Mouse (Mus musculus): ENCODE data around the gene Camk1d. TPM values are rescaled to one million over a fixed set of nuclear protein-coding genes. Genes with fewer than 3 reads are reported as not detected.

Gene Camk1d
- polyA plus RNA-seq, 2 experiments = 0.63 to 0.83 TPM

DNA sequence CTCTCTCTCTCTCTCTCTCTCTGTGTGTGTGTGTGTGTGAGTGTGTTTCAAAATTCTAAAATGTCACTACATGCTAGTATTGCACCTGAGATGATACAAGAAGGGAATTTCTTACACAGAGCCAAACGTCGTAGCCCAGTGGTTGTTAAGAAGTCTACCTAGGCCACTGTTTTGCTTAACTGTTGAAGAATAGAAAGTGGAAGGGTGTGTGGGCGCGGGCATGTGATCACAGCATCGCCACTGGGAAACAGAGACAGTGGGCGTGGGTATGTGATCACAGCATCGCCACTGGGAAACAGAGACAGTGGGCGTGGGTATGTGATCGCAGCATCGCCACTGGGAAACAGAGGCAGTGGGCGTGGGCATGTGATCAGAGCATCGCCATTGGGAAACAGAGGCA, 312.3 kb downstream of the Camk1d start:
- TF ChIP-seq CTCF (IDR thresholded peaks at IDR 0.05; ENCODE audit: low read depth) (no peak), EP300 (IDR thresholded peaks at IDR 0.05; ENCODE audit: low read depth) (no peak)
- ATAC-seq (ENCODE audit: insufficient read depth) (no peak), DNase-seq (ENCODE audit: low read depth in 3 of 3, low spot score in 3 of 3) (no peak)

DNA sequence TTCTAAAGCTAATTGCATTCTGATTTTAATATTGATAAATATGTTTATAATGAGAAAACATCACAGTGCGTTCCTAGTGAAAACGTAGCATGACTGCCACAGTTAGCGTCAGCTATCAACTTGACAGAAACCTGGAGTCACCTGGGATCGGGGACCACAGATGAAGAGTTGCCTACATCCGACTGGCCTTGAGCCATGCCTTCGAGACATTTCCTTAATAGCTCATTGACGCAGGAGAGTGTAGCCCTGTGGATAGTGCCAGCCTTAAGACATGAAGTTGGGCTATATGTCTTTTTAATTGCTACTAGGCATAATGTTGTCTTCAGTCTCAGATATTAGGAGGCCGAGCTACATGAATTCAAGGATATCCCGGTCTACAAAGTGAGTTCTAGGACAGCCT, 315.8 kb downstream of the Camk1d start:
- H3K4me3 ChIP-seq (ENCODE audit: insufficient read depth in 1 of 2, low read depth in 2 of 2, low read length in 2 of 2) = no peak overlapping the region
- DNase-seq (ENCODE audit: low read depth in 3 of 3, low spot score in 3 of 3) (no peak), ATAC-seq (ENCODE audit: insufficient read depth) (no peak)
- TF ChIP-seq EP300 (IDR thresholded peaks at IDR 0.05; ENCODE audit: low read depth) (no peak), CTCF (IDR thresholded peaks at IDR 0.05; ENCODE audit: low read depth) (no peak)
- no peaks in the 10 kb centered on the region for H3K4me1 ChIP-seq (replicated peaks; ENCODE audit: control insufficient read depth in 2 of 2, insufficient read depth in 2 of 2, low read length in 1 of 2)
- H3K9ac ChIP-seq (replicated peaks) = no peak overlapping the region
- no peaks in the 10 kb centered on the region for H3K9me3 ChIP-seq (ENCODE audit: control insufficient read depth, low read length)
- H3K27ac ChIP-seq = no peak overlapping the region
- H3K36me3 ChIP-seq (replicated peaks; ENCODE audit: control insufficient read depth, insufficient read depth, low read depth) = no peaks in the 10 kb centered on the region
- no peaks in the 10 kb centered on the region for H3K27me3 ChIP-seq (ENCODE audit: control insufficient read depth, insufficient read depth, low read length)
- no peak overlapping the region for H3K4me2 ChIP-seq (ENCODE audit: low read depth)
- WGBS (ENCODE audit: insufficient replicate concordance) = 72% methylated on average over 9 of the region's 9 CpGs

More for the DNA sequence above, 312.3 kb downstream of the Camk1d start:
- no peak overlapping the region for H3K9ac ChIP-seq (replicated peaks)
- H3K27ac ChIP-seq = no peak overlapping the region
- no peaks in the 10 kb centered on the region for H3K4me1 ChIP-seq (replicated peaks; ENCODE audit: control insufficient read depth in 2 of 2, insufficient read depth in 2 of 2, low read length in 1 of 2)
- H3K4me2 ChIP-seq (ENCODE audit: low read depth) = no peak overlapping the region
- no peaks in the 10 kb centered on the region for H3K36me3 ChIP-seq (replicated peaks; ENCODE audit: control insufficient read depth, insufficient read depth, low read depth)
- no peak overlapping the region for H3K4me3 ChIP-seq (ENCODE audit: insufficient read depth in 1 of 2, low read depth in 2 of 2, low read length in 2 of 2)
- WGBS (ENCODE audit: insufficient replicate concordance) = 71% methylated on average over 12 of the region's 12 CpGs
- no peaks in the 10 kb centered on the region for H3K27me3 ChIP-seq (ENCODE audit: control insufficient read depth, insufficient read depth, low read length)
- H3K9me3 ChIP-seq (ENCODE audit: control insufficient read depth, low read length) = no peaks in the 10 kb centered on the region

DNA sequence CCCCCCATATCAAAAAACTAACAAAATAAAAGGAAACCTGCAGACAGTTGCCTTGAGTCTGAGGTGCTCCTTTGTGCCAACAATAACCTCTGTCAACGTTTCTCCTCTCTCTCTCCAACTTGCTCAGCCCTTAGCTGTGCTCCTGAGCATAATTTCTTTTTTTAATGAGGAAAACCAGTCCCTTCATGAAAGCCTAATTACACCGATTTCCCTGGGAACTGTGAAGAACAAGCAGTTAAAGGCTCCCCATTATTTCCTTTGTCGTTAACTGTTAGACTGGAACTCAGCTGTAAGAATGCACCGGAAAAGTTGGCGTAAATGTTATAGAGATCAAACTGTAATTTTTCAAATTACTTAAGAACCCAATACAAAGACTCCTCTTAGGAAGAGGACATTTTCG, 316.3 kb downstream of the Camk1d start:
- WGBS (ENCODE audit: insufficient replicate concordance) = 68% methylated on average over 6 of the region's 6 CpGs
- no peak overlapping the region for H3K4me3 ChIP-seq (ENCODE audit: insufficient read depth in 1 of 2, low read depth in 2 of 2, low read length in 2 of 2)
- H3K27ac ChIP-seq = no peak overlapping the region
- TF ChIP-seq CTCF (IDR thresholded peaks at IDR 0.05; ENCODE audit: low read depth) (no peak), EP300 (IDR thresholded peaks at IDR 0.05; ENCODE audit: low read depth) (no peak)
- ATAC-seq (ENCODE audit: insufficient read depth) (no peak), DNase-seq (ENCODE audit: low read depth in 3 of 3, low spot score in 3 of 3) (no peak)
- H3K9me3 ChIP-seq (ENCODE audit: control insufficient read depth, low read length) = no peaks in the 10 kb centered on the region
- no peak overlapping the region for H3K9ac ChIP-seq (replicated peaks)
- H3K36me3 ChIP-seq (replicated peaks; ENCODE audit: control insufficient read depth, insufficient read depth, low read depth) = no peaks in the 10 kb centered on the region
- no peaks in the 10 kb centered on the region for H3K27me3 ChIP-seq (ENCODE audit: control insufficient read depth, insufficient read depth, low read length)
- H3K4me2 ChIP-seq (ENCODE audit: low read depth) = no peak overlapping the region
- no peaks in the 10 kb centered on the region for H3K4me1 ChIP-seq (replicated peaks; ENCODE audit: control insufficient read depth in 2 of 2, insufficient read depth in 2 of 2, low read length in 1 of 2)

DNA sequence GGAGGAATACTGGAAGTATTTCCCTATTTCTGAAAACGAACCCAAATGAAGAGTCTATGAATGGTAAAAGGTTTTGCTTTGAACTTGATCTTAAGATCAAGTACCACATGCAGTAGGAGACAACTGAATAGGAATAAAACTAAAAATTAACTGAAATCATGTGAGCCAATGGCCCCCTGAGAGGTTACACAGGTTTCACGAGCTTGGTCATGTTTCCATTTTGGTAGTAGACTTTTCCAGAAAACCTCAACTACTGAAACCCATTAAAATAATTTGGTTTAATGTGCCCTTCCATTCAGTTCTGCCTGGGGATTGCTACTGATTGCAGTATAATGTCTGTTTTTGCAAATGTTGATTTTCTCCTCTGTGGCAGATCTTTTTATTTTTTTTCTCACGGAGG, 316.8 kb downstream of the Camk1d start:
- 49% methylated on average over 3 of the region's 3 CpGs for WGBS (ENCODE audit: insufficient replicate concordance)
- H3K36me3 ChIP-seq (replicated peaks; ENCODE audit: control insufficient read depth, insufficient read depth, low read depth) = no peaks in the 10 kb centered on the region
- DNase-seq (ENCODE audit: low read depth in 3 of 3, low spot score in 3 of 3) (no peak), ATAC-seq (ENCODE audit: insufficient read depth) (no peak)
- no peak overlapping the region for H3K27ac ChIP-seq
- no peak overlapping the region for H3K4me2 ChIP-seq (ENCODE audit: low read depth)
- H3K9me3 ChIP-seq (ENCODE audit: control insufficient read depth, low read length) = no peaks in the 10 kb centered on the region
- H3K4me3 ChIP-seq (ENCODE audit: insufficient read depth in 1 of 2, low read depth in 2 of 2, low read length in 2 of 2) = no peak overlapping the region
- no peaks in the 10 kb centered on the region for H3K4me1 ChIP-seq (replicated peaks; ENCODE audit: control insufficient read depth in 2 of 2, insufficient read depth in 2 of 2, low read length in 1 of 2)
- no peaks in the 10 kb centered on the region for H3K27me3 ChIP-seq (ENCODE audit: control insufficient read depth, insufficient read depth, low read length)
- no peak for TF ChIP-seq EP300 (IDR thresholded peaks at IDR 0.05; ENCODE audit: low read depth)
- no peak for TF ChIP-seq CTCF (IDR thresholded peaks at IDR 0.05; ENCODE audit: low read depth)
- H3K9ac ChIP-seq (replicated peaks) = no peak overlapping the region

DNA sequence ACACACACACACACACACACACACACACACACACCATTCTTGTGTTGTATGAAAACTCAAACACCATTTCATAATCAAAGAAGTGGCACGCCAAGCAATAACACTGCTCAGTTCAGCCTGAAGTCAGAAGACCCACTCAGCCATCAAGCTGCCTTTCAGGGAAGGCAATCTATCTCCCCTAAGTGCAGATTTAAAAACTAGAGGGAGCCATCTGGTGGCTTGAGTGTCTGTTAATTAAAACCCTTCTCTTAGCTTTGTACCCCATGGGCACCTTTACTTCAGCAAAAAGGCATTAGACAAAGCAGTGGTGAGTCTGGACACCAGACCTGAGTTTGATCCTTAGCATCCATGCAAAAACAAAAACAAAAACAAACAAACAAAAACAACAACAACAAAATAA, 317.9 kb downstream of the Camk1d start:
- Histone ChIP-seq H3K27me3 (ENCODE audit: control insufficient read depth, insufficient read depth, low read length) (no peaks in the 10 kb centered on the region), H3K27ac (no peak overlapping the region), H3K36me3 (replicated peaks; ENCODE audit: control insufficient read depth, insufficient read depth, low read depth) (no peaks in the 10 kb centered on the region), H3K9ac (replicated peaks) (no peak overlapping the region), H3K9me3 (ENCODE audit: control insufficient read depth, low read length) (no peaks in the 10 kb centered on the region), H3K4me3 (ENCODE audit: insufficient read depth in 1 of 2, low read depth in 2 of 2, low read length in 2 of 2) (no peak overlapping the region), H3K4me2 (ENCODE audit: low read depth) (no peak overlapping the region), H3K4me1 (replicated peaks; ENCODE audit: control insufficient read depth in 2 of 2, insufficient read depth in 2 of 2, low read length in 1 of 2) (no peaks in the 10 kb centered on the region)
- DNase-seq (ENCODE audit: low read depth in 3 of 3, low spot score in 3 of 3) (no peak), ATAC-seq (ENCODE audit: insufficient read depth) (no peak)
- TF ChIP-seq CTCF (IDR thresholded peaks at IDR 0.05; ENCODE audit: low read depth) = no peak
- no peak for TF ChIP-seq EP300 (IDR thresholded peaks at IDR 0.05; ENCODE audit: low read depth)
- 65% methylated on average over 1 of the region's 1 CpGs for WGBS (ENCODE audit: insufficient replicate concordance)

Measured in liver, embryonic 14.5 days (tissue).